ENCODE assay signal across 9 mouse cellular contexts in genomic region chr7:98729661-98730271, GRCm38 (mm10). TPM values are rescaled to one million over a fixed set of nuclear protein-coding genes. Genes with fewer than 3 reads are reported as not detected.
DNase-seq lines count a peak whose midpoint lies in the region; ATAC-seq and TF ChIP-seq lines count a peak whose summit lies in the region.
"Had no signal": no experiment of that assay in that cellular context is flagged by ENCODE, and none has a peak within 500 bp of the region (broad histone marks: within the 10 kb centered on the region; RNA-seq: fewer than 3 reads in every experiment).

No protein-coding gene starts in this region.

- no peak for TF ChIP-seq EP300 in heart, postnatal 0 days (IDR thresholded peaks at IDR 0.05; ENCODE audit: low read depth)

- no peak overlapping the region for H3K4me3 ChIP-seq in heart, postnatal 0 days (ENCODE audit: low read depth, low read length)
- no peak overlapping the region for H3K4me3 ChIP-seq in hindbrain, embryonic 11.5 days (ENCODE audit: low read depth, low read length)
- H3K4me3 ChIP-seq in midbrain, embryonic 12.5 days = peak overlapping the region; percentile 17

- intact Hi-C loops in heart, postnatal 10 days (cut with DNase I) = no loop called here

- H3K9ac ChIP-seq in heart, postnatal 0 days (replicated peaks; ENCODE audit: low read depth, low read length) = no peak overlapping the region
- no peak overlapping the region for H3K9ac ChIP-seq in hindbrain, embryonic 11.5 days (ENCODE audit: low read depth, low read length)
- H3K9ac ChIP-seq in midbrain, embryonic 12.5 days (replicated peaks) = no peak overlapping the region

- DNase-seq in heart, postnatal 0 days (ENCODE audit: low spot score) = no peak
- DNase-seq in heart, postnatal 10 days = no peak
- peak; percentile 30 to 37 for DNase-seq in cerebellum, postnatal 36 days
- DNase-seq in hindbrain, embryonic 11.5 days (ENCODE audit: low spot score) = peak; percentile 21
- no peak for DNase-seq in adrenal gland, adult 2 months
- DNase-seq in spleen, adult 18-20 months = no peak
- DNase-seq in thymus, adult 18-20 months = no peak

- H3K4me1 ChIP-seq in heart, postnatal 0 days (ENCODE audit: control insufficient read depth, insufficient read depth) = 0 out of 2 replicates have a peak, but pooled peaks cover under 1% of the 10 kb centered on the region
- no peaks in the 10 kb centered on the region; the same call in 1 of the 2 replicates for H3K4me1 ChIP-seq in hindbrain, embryonic 11.5 days (replicated peaks; ENCODE audit: control insufficient read depth, insufficient read depth, low read length)
- peaks cover 7% of the 10 kb centered on the region for H3K4me1 ChIP-seq in midbrain, embryonic 12.5 days

- H3K36me3 ChIP-seq in heart, postnatal 0 days (replicated peaks; ENCODE audit: control insufficient read depth, insufficient read depth, low read length) = no peaks in the 10 kb centered on the region
- no peaks in the 10 kb centered on the region for H3K36me3 ChIP-seq in hindbrain, embryonic 11.5 days (ENCODE audit: control insufficient read depth, insufficient read depth, low read length)
- no peaks in the 10 kb centered on the region for H3K36me3 ChIP-seq in midbrain, embryonic 12.5 days

- no peak overlapping the region for H3K27ac ChIP-seq in heart, postnatal 0 days (ENCODE audit: low read depth)
- H3K27ac ChIP-seq in hindbrain, embryonic 11.5 days (ENCODE audit: low read depth, low read length) = no peak overlapping the region
- H3K27ac ChIP-seq in midbrain, embryonic 12.5 days (replicated peaks) = no peak overlapping the region

- peak overlapping the region; percentile 34 for H3K4me2 ChIP-seq in heart, postnatal 0 days (ENCODE audit: low read depth, low read length)
- H3K4me2 ChIP-seq in hindbrain, embryonic 11.5 days (replicated peaks; ENCODE audit: low read depth, low read length) = 0 out of 2 replicates have a peak overlapping the region, but pooled peaks have one; percentile 11
- peak overlapping the region; percentile 44 for H3K4me2 ChIP-seq in midbrain, embryonic 12.5 days (replicated peaks)

- no peak for TF ChIP-seq CTCF in heart, postnatal 0 days (IDR thresholded peaks at IDR 0.05; ENCODE audit: low read depth)

- no peak for ATAC-seq in heart, postnatal 0 days (ENCODE audit: insufficient read depth, low read depth)
- no peak for ATAC-seq in hindbrain, embryonic 11.5 days (ENCODE audit: low FRiP score)
- no peak for ATAC-seq in midbrain, embryonic 12.5 days (ENCODE audit: low FRiP score, low read depth)
- ATAC-seq: Patski had no signal

- peaks cover 12% of the 10 kb centered on the region; the same call in 1 of the 2 replicates for H3K27me3 ChIP-seq in heart, postnatal 0 days (ENCODE audit: control insufficient read depth, insufficient read depth, low read length)
- H3K27me3 ChIP-seq in hindbrain, embryonic 11.5 days (ENCODE audit: control insufficient read depth, insufficient read depth, low read length) = no peaks in the 10 kb centered on the region
- H3K27me3 ChIP-seq in midbrain, embryonic 12.5 days = peaks cover 10% of the 10 kb centered on the region; the same call in 1 of the 2 replicates

- no peaks in the 10 kb centered on the region for H3K9me3 ChIP-seq in heart, postnatal 0 days (replicated peaks; ENCODE audit: control insufficient read depth, low read length)
- no peaks in the 10 kb centered on the region for H3K9me3 ChIP-seq in hindbrain, embryonic 11.5 days (ENCODE audit: control insufficient read depth, low read length)
- no peaks in the 10 kb centered on the region for H3K9me3 ChIP-seq in midbrain, embryonic 12.5 days

- 28% methylated on average over 19 of the region's 19 CpGs for WGBS in heart, postnatal 0 days
- 17% methylated on average over 19 of the region's 19 CpGs for WGBS in hindbrain, embryonic 11.5 days
- 18% methylated on average over 19 of the region's 19 CpGs for WGBS in midbrain, embryonic 12.5 days

RNA-seq across cellular contexts. Expression of gene Thap12, which starts 26.9 kb away (rescaled TPM):
- total RNA-seq in heart, postnatal 0 days (2014; rRNA removed; ENCODE audit: low replicate concordance) = 48.6 and 50.6 TPM in 2 replicates
- polyA plus RNA-seq in heart, postnatal 0 days (2015; fragmentation: Nextera tagmentation; extraction: Ambion mirVana) = 31.5 and 37.8 TPM in 2 replicates
- total RNA-seq in heart, postnatal 10 days (2021) = 10 to 100 TPM; 72.5 to 74.6 TPM
- polyA plus RNA-seq in hindbrain, embryonic 11.5 days (2014; fragmentation: Nextera tagmentation; extraction: Ambion mirVana) = 71.6 and 88.1 TPM in 2 replicates
- 75.3 and 77.8 TPM in 2 replicates for polyA plus RNA-seq in midbrain, embryonic 12.5 days (2016; fragmentation: Nextera tagmentation; extraction: Ambion mirVana)
- total RNA-seq in adrenal gland, adult 2 months (2021) = 10 to 100 TPM; 58.6 to 77.4 TPM
- 5.5 and 7.0 TPM in 2 replicates for polyA plus RNA-seq in adrenal gland, adult 2 months (2012; rRNA removed)

Comparison
In these comparisons a context has a peak if more than half of its experiments do, and no peak if none do; other contexts are left out.
1. DNase-seq: peak in cerebellum, postnatal 36 days (2 of 2) and hindbrain, embryonic 11.5 days (single experiment); none in heart, postnatal 0 days (single experiment), heart, postnatal 10 days (0 of 2), adrenal gland, adult 2 months (single experiment), spleen, adult 18-20 months (0 of 2) and thymus, adult 18-20 months (0 of 2).
2. Peak in every context shown above with its lines, with median percentiles within 50 percentile points of each other: H3K4me2 ChIP-seq.